Mouse (Mus musculus): Measurements from ENCODE around the gene Cd44. TPM values are rescaled to one million over a fixed set of nuclear protein-coding genes. Genes with fewer than 3 reads are reported as not detected.

Cd44 gene
- polyA plus RNA-seq, 1 experiment from 2014 or later = 16.8 TPM

DNA sequence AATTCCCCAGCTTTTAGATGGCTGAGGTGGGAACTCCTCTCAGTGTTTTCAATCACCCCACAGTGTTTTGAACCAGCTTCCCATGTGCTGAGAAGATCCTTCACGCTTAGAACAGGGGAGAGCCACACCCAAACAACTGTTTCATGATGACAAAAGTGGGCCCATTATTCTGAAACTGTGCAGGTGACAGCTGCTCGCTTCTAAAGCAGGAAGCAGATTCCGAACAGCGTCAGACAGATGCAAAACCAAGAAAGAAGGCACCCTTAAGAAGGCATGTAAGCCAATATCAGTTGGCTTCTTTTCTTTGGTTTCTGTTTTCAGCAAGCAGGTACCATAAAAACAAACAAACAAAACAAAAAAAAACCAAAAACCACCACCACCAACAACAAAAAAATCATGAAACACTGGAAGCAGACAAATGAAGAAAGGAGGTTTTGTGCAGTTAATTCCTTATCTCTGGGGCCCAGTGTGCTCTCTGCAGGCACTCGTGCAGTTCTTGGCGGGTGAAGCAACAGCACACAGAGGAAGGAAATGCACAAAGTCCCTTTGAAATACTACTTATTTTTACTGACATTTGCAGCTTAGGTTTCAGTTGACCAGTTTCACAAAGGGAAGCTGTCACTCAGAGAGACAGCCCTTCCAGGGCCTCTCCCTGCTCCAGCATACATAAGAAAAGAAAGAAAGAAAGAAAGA lies 33.9 kb downstream of the Cd44 start:
- peaks cover 22% of the 10 kb centered on the region for H3K4me1 ChIP-seq (replicated peaks)
- 32% methylated on average over 6 of the region's 6 CpGs for WGBS
- peak overlapping the region; percentile 66 for H3K27ac ChIP-seq
- H3K4me3 ChIP-seq = no peak overlapping the region
- peak overlapping the region; percentile 6; the same call in 1 of the 2 replicates for H3K4me2 ChIP-seq
- no peak for ATAC-seq (replicated peaks; ENCODE audit: insufficient number of reproducible peaks, insufficient read depth, low FRiP score, low read depth)
- no peak overlapping the region for H3K9ac ChIP-seq
- H3K9me3 ChIP-seq (replicated peaks) = no peaks in the 10 kb centered on the region
- no peaks in the 10 kb centered on the region for H3K27me3 ChIP-seq
- H3K36me3 ChIP-seq = no peaks in the 10 kb centered on the region

DNA sequence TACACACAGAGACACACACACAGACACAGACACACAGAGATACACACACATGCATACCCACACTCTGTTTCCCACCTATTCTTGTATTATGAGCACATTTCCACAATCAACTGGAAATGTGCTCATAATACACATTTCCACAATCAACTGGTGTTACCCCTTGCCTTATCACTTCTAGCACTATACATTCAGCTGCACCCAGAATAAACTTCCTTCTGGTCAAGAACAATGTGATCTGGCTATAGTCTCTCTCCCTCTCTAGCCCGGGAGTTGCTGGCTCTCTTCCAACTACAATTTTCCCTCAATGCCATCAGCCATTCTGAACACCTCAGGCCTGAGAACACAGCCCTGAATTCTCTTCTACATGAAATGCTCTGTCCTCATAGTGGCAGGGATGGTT lies 34.9 kb downstream of the Cd44 start:
- no peak overlapping the region for H3K4me2 ChIP-seq
- no peak overlapping the region for H3K9ac ChIP-seq
- H3K9me3 ChIP-seq (replicated peaks) = no peaks in the 10 kb centered on the region
- peaks cover 22% of the 10 kb centered on the region for H3K4me1 ChIP-seq (replicated peaks)
- peak; percentile 50 for ATAC-seq (replicated peaks; ENCODE audit: insufficient number of reproducible peaks, insufficient read depth, low FRiP score, low read depth)
- H3K4me3 ChIP-seq = no peak overlapping the region
- 3% methylated on average over 1 of the region's 1 CpGs for WGBS
- peaks cover under 1% of the 10 kb centered on the region; the same call in 1 of the 2 replicates for H3K36me3 ChIP-seq
- H3K27ac ChIP-seq = peak overlapping the region; percentile 66
- H3K27me3 ChIP-seq = no peaks in the 10 kb centered on the region

DNA sequence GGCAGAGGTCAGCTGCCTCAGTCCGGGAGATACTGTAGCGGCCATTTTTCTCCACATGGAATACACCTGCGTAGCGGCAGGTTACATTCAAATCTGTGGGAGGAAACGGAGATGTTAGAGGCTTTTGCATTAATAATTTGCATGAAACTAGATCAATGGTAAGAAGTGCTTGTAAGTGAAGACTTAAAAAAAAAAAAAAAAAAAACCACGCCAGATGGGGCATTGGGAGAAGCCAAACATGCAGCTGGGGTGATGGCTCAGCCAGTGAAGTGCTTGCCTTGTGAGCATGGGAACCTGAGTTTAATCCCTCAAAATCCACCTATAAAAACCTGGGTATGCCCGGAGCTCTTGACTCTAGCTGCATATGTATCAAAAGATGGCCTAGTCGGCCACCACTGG lies 36.1 kb downstream of the Cd44 start:
- Histone ChIP-seq H3K36me3 (peaks cover 5% of the 10 kb centered on the region; the same call in 1 of the 2 replicates), H3K27ac (no peak overlapping the region), H3K9ac (no peak overlapping the region), H3K4me2 (no peak overlapping the region), H3K4me3 (no peak overlapping the region), H3K4me1 (replicated peaks) (peaks cover 22% of the 10 kb centered on the region), H3K27me3 (no peaks in the 10 kb centered on the region), H3K9me3 (replicated peaks) (no peaks in the 10 kb centered on the region)
- 91% methylated on average over 8 of the region's 8 CpGs for WGBS
- ATAC-seq (replicated peaks; ENCODE audit: insufficient number of reproducible peaks, insufficient read depth, low FRiP score, low read depth) = no peak

DNA sequence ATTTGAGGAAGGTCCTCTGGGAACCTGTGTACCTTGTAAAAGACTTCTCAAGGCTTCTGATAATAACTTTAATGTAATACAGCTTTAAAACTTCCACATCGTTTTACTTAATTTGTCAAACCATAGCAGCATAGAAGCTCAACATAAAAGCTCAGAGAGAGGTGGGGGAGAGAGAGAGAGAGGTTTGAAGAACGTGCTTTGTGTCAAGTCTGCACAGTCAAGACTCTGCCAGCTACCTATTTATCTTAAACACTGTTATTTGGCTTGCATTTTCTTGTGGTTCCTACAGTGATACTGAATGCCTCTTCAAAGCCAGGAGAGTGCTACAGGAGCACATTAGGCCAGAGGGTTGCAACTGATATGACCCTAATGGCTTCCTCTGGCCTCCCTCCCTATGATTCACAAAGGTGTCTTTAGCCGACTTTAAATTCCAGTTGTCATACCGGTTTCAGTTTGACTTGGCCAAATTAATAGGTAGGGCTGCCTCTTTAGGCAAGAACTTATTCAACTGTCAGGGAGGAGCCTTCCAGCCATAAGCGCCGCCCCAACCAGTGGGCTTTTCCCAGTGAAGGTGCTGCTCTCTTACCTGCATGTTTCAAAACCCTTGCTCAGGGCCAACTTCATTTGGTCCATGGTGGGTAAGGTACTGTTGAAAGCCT lies 36.6 kb downstream of the Cd44 start:
- no peak for ATAC-seq (replicated peaks; ENCODE audit: insufficient number of reproducible peaks, insufficient read depth, low FRiP score, low read depth)
- 72% methylated on average over 6 of the region's 6 CpGs for WGBS
- no peak overlapping the region for H3K4me3 ChIP-seq
- peaks cover 22% of the 10 kb centered on the region for H3K4me1 ChIP-seq (replicated peaks)
- H3K4me2 ChIP-seq = no peak overlapping the region
- no peak overlapping the region for H3K27ac ChIP-seq
- no peaks in the 10 kb centered on the region for H3K9me3 ChIP-seq (replicated peaks)
- no peaks in the 10 kb centered on the region for H3K27me3 ChIP-seq
- no peak overlapping the region for H3K9ac ChIP-seq
- peaks cover 5% of the 10 kb centered on the region; the same call in 1 of the 2 replicates for H3K36me3 ChIP-seq

DNA sequence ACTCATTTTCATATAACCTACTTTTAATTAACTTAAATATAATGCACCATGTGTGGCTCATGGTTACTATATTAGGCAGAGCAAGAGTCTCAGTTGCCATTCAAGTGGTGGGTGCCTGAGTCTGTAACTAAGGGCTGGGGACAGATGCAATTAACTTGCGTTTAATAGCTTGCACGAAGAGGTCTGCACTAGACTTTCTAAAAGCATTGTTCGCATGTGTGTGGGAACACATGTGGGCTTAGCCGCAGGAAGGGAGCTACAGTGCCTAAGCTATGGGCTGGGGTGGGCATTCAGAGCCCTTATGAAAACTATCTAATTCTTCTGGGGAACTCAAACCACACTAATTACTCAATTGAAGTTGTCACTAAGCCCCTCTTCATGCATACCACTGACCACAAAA lies 37.4 kb downstream of the Cd44 start:
- WGBS = 86% methylated on average over 4 of the region's 4 CpGs
- Histone ChIP-seq H3K4me2 (no peak overlapping the region), H3K4me1 (replicated peaks) (peaks cover 22% of the 10 kb centered on the region), H3K27ac (no peak overlapping the region), H3K4me3 (no peak overlapping the region), H3K27me3 (no peaks in the 10 kb centered on the region), H3K9me3 (replicated peaks) (no peaks in the 10 kb centered on the region), H3K9ac (no peak overlapping the region), H3K36me3 (peaks cover 5% of the 10 kb centered on the region; the same call in 1 of the 2 replicates)
- no peak for ATAC-seq (replicated peaks; ENCODE audit: insufficient number of reproducible peaks, insufficient read depth, low FRiP score, low read depth)

DNA sequence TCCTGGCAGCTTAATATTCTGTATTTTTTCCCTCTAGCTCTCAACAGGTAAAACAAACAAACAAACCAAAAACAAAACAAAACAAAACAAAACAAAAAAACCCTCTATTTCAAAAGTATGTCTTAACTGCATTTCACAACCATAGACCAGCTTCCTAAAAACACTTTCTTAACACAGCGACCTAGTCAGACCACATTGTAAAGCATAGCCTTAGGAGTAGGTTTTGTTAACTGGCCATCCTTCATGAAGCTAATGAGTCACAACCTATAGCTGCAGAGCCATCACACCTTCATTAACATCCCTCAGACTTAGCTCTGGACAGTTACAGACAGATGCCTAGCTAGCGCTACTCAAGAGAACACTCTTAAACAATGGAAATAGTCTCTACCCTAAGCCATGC lies 37.9 kb downstream of the Cd44 start:
- Histone ChIP-seq H3K4me3 (no peak overlapping the region), H3K36me3 (peaks cover 5% of the 10 kb centered on the region; the same call in 1 of the 2 replicates), H3K9me3 (replicated peaks) (no peaks in the 10 kb centered on the region), H3K27ac (no peak overlapping the region), H3K4me1 (replicated peaks) (peaks cover 21% of the 10 kb centered on the region), H3K9ac (no peak overlapping the region), H3K27me3 (no peaks in the 10 kb centered on the region), H3K4me2 (no peak overlapping the region)
- WGBS = 97% methylated on average over 2 of the region's 2 CpGs
- no peak for ATAC-seq (replicated peaks; ENCODE audit: insufficient number of reproducible peaks, insufficient read depth, low FRiP score, low read depth)

DNA sequence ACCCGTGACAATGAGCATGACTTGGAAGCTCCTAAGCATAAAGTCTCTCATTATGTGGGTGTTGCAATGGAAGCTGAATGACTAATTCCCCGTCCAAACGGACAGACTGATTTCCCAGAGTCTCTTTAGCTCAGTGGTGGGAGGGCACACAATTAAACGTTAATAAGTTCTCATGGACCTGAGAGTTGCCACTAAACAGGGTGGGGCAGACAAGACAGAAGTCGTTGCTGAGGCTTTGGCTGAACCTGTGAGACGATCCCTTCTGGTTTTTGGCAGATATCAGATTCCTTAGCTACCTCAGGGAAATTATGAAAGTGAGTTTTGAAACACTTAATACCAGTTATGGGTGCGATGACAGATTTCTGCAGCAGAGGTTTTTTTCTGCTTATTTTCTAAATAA lies 38.8 kb downstream of the Cd44 start:
- Histone ChIP-seq H3K4me3 (no peak overlapping the region), H3K4me1 (replicated peaks) (peaks cover 16% of the 10 kb centered on the region), H3K27me3 (no peaks in the 10 kb centered on the region), H3K9me3 (replicated peaks) (no peaks in the 10 kb centered on the region), H3K9ac (no peak overlapping the region), H3K4me2 (no peak overlapping the region), H3K27ac (no peak overlapping the region), H3K36me3 (peaks cover 5% of the 10 kb centered on the region; the same call in 1 of the 2 replicates)
- 71% methylated on average over 7 of the region's 7 CpGs for WGBS
- ATAC-seq (replicated peaks; ENCODE audit: insufficient number of reproducible peaks, insufficient read depth, low FRiP score, low read depth) = no peak

DNA sequence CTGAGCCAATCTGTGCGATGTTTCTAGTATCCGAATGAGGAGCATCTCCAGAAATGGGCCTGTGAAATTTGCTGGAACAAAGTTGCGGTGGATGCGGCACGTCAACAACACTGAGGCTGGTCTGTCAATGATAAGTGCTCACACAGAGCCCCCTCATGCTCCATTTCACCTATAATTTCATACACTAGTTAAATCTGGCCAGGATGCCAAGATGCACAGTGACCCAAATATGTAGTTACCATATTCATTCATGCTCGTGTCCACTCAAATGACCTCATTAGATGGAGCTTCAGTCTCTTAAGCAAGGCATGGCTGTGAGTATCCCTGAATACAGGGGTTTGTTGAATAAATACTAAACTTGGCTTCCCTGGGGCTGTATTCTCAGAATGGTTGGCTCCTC lies 43.2 kb downstream of the Cd44 start:
- ATAC-seq (replicated peaks; ENCODE audit: insufficient number of reproducible peaks, insufficient read depth, low FRiP score, low read depth) = no peak
- Histone ChIP-seq H3K27ac (no peak overlapping the region), H3K36me3 (peaks cover 8% of the 10 kb centered on the region; the same call in 1 of the 2 replicates), H3K27me3 (no peaks in the 10 kb centered on the region), H3K4me2 (no peak overlapping the region), H3K9ac (no peak overlapping the region), H3K9me3 (replicated peaks) (no peaks in the 10 kb centered on the region), H3K4me1 (replicated peaks) (no peaks in the 10 kb centered on the region), H3K4me3 (no peak overlapping the region)
- 92% methylated on average over 6 of the region's 6 CpGs for WGBS

DNA sequence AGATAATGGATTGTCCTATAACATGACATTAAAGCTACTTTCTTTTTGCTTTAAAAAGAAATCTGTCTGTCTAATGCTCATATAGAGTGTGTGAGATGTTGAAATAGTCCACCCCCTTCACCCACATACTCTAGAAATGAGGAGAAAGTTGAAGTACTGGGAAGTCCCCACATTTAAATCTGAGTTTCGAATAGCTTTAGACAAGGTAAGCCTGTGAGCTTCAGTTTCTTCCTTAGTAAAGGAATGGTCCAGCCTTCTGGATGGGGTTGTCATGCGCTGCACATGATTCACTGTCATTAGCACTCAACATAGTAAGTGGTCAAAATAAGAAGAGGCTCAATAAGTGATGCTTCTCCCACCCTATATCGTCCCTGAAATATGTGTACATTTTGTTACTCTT lies 48.2 kb downstream of the Cd44 start:
- 88% methylated on average over 3 of the region's 3 CpGs for WGBS
- no peak overlapping the region for H3K4me3 ChIP-seq

DNA sequence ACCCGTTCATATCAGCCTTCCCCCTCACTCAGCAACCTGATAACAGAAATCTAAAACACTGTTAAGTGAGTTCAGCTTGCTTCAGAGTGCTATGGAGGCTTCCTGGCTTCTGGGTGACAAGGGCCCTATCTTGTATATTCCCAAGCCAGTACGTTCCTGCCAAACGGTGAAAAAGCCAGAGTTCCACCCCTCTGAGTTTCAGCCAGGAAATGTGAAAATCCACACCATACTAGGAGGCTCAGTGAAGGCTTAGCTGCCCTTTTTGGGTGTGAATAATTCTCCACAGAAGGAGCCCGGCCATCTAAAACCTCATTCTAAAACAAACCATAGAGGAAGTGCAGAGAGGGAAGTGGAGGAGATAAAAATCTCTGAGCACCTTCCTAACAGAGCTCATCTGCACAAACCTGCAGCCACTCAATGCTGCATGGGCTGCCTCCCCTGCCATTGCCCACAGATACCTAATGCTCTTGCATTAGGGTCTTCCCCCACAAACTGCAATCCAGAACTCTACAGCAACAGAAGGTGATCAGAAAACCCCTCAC lies 49.5 kb downstream of the Cd44 start:
- ATAC-seq (replicated peaks; ENCODE audit: insufficient number of reproducible peaks, insufficient read depth, low FRiP score, low read depth) = no peak
- no peak overlapping the region for H3K9ac ChIP-seq
- H3K27ac ChIP-seq = no peak overlapping the region
- H3K4me1 ChIP-seq (replicated peaks) = peaks cover 11% of the 10 kb centered on the region
- H3K4me2 ChIP-seq = no peak overlapping the region
- peaks cover 4% of the 10 kb centered on the region; the same call in 1 of the 2 replicates for H3K36me3 ChIP-seq
- H3K9me3 ChIP-seq (replicated peaks) = no peaks in the 10 kb centered on the region
- WGBS = 14% methylated on average over 4 of the region's 4 CpGs
- no peaks in the 10 kb centered on the region for H3K27me3 ChIP-seq
- H3K4me3 ChIP-seq = no peak overlapping the region

More for the DNA sequence above, 48.2 kb downstream of the Cd44 start:
- Histone ChIP-seq H3K36me3 (peaks cover 4% of the 10 kb centered on the region; the same call in 1 of the 2 replicates), H3K9me3 (replicated peaks) (no peaks in the 10 kb centered on the region), H3K27me3 (no peaks in the 10 kb centered on the region), H3K4me2 (no peak overlapping the region), H3K4me1 (replicated peaks) (peaks cover 11% of the 10 kb centered on the region), H3K9ac (no peak overlapping the region), H3K27ac (no peak overlapping the region)
- ATAC-seq (replicated peaks; ENCODE audit: insufficient number of reproducible peaks, insufficient read depth, low FRiP score, low read depth) = no peak

DNA sequence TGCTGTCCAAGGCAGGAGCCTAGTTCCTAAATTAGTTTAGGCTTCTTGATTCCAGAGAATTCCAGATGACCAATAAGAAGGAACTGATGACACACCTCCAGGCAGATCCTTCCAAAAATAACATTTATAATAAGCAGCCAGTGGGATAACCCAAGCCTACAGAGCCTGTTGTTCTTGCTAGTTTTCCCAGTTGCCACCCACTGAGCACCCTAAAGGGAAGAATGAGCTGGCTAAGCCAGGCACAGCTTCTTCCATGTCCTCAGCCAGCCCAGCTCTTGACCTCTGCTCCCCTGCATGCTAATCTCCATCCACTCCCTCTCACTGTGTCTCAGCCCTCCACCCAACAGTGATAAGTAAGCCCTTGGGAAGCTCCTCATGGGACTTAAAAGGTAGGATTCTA lies 51.4 kb downstream of the Cd44 start:
- no peaks in the 10 kb centered on the region for H3K27me3 ChIP-seq
- no peak overlapping the region for H3K9ac ChIP-seq
- ATAC-seq (replicated peaks; ENCODE audit: insufficient number of reproducible peaks, insufficient read depth, low FRiP score, low read depth) = no peak
- no peak overlapping the region for H3K4me3 ChIP-seq
- no peaks in the 10 kb centered on the region for H3K9me3 ChIP-seq (replicated peaks)
- no peak overlapping the region for H3K4me2 ChIP-seq
- H3K27ac ChIP-seq = no peak overlapping the region
- H3K36me3 ChIP-seq = peaks cover 3% of the 10 kb centered on the region; the same call in 1 of the 2 replicates
- peaks cover 11% of the 10 kb centered on the region for H3K4me1 ChIP-seq (replicated peaks)

Measured in heart, embryonic 15.5 days (tissue).